Mouse (Mus musculus): ENCODE measurements at regions not wholly inside any gene's neighbourhood (a gene's known extent, or its start where the extent isn't known, plus 50 kb on each side); places are given as distances from the start of the nearest gene placed in this dataset.

- DNase-seq, result no peak
Measured at GRCm38 (mm10) chr14:123219590-123219989, 235.8 kb upstream of the Tmtc4 start.

- no peak for DNase-seq
Measured at GRCm38 (mm10) chr14:123210241-123210640, 226.4 kb upstream of the Tmtc4 start.

DNA sequence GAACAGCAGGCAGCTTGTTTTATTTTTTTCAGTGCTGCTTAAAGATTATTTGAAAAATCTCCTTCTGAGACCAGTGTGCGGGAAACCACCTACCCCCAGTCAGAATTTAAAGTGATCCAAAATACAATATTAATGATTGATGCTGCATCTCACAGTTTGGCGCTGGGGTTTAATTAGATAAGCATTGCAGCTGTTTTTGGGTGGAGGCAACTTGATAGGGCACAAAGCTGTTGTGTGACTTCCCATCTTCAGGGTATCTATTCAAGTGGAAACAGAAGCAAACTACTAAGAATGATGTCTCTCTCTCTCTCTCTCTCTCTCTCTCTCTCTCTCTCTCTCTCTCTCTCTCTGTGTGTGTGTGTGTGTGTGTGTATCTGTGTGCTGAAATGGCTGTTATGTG, 219.0 kb upstream of the Tmtc4 start:
- DNase-seq, result no peak

DNA sequence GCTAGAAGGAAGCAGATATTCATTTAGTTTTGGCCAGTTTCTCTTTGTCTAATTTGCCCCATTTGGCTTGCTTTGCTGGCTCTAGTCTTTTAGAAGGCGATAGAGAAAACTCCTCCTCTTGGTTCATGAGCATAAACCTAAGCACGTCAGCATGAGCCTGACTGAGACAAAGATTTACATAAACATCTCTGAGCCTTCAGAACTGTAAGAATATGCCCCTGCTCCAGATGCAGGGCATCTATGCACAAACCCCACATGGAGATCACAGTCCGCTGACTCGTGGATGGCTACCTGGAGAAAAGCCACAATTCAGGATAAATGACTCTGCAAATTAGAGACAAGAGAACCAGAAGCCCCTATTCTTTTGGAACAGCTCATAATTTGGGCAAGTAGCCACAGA, 218.5 kb upstream of the Tmtc4 start:
- no peak for DNase-seq

GRCm38 (mm10) chr14:123201426-123202274, 217.8 kb upstream of the Tmtc4 start:
- DNase-seq, result no peak

DNA sequence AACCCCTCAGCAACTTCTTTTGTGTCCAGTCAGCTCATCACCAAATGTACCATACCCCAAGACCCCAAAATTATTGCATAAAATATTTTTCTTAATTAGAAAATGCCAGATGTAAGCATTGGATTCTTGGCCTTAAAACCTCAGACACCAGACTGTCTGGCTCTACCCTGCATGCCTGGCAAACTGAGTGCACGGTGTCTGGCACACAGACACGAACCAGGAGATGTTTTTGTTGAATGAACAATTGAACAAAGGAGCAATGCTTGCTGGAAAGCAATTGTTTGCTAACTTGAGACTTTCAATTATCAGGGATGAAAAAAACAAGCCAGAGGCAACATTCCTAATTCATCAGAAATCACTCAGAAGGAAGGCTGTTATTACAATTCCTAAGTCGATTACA, 215.3 kb upstream of the Tmtc4 start:
- DNase-seq, result no peak

GRCm38 (mm10) chr14:123192574-123192973, 208.7 kb upstream of the Tmtc4 start:
- DNase-seq, result no peak

DNA sequence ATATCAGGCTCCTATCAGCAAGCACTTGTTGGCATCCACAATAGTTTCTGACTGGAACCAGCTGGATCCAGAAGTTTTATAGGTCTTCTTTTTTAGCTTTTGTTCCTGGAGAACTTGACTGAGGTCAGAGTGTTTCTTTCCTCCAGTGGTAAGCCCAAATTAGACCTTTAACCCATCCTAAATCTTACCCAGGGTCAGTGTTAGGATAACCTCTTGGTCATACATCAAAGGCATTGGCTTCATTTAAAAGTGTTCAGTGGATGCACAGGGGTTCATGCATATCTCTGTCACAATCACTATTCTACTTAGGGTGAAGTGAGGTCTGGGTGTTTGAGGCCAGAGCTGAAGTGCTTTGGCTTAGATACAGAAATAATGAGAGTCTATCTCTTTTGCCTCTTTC, 206.9 kb upstream of the Tmtc4 start:
- no peak for DNase-seq

- DNase-seq, result no peak
Measured at GRCm38 (mm10) chr14:123187270-123188058, 203.6 kb upstream of the Tmtc4 start.

GRCm38 (mm10) chr14:123173183-123173582, 189.3 kb upstream of the Tmtc4 start:
- DNase-seq, result no peak

DNA sequence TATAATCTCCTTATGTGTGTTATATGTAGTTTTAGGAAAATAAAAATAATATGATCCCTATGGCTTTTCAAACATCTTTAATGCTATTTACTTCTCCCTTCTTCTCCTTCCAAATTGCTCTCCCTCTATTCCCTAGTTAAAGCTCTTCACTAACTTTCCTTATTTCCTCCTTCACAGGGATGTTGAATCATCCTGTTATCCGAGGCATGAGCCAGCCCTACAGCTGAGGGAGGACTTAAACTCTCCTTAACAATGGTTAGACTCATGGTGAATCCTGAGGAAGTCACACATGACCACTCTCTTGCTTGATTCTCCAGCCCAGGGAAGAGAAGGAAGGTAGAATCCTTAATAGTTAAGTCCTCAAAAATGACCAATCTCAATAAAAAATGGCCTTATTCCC, 188.0 kb upstream of the Tmtc4 start:
- DNase-seq, result no peak

DNA sequence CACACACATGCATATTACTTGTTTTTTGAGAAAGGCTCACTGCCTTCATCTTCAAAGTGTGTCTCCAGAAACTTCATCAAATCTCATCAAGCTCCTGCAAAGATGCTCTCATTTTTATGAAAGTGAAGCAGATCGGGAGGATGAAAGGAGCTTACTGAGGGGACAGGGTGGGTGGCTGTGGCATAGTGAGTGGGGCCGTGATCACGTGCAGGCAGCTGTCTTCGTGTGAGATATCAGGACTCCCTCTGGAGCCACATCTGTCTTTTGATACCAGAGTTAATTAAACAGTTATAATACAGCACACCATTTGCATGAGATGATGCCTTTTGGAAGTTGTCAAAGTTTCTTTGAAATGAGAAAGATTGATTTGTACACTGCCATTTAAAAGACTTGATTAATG, 180.0 kb upstream of the Tmtc4 start:
- no peak for DNase-seq

DNA sequence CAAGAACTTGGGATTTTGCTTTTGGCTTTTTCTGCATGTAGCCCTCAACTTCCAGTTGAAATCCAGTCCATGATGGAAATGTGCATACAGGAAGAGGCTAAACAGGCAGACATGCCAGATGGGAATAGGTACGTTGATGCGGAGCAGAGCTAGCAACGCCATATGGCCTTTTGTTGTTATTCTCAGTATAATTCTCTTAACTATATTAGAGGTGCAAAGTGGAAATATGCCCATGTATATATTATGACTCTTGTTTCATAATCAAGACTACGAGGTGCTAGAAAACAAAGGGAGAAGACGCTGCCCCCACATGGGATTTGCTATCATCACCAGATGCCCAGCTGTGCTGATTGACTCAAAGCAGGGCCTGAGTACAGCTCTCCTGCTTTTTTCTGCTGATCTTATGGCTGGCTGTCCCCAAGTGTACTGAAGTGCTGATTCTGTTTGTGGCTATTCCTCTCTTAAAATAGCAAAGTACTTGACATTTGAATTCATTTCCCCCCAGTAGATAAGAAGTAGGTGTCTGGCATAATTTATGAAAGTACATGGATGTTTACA, 159.7 kb upstream of the Tmtc4 start:
- peak; percentile 16 for DNase-seq

DNA sequence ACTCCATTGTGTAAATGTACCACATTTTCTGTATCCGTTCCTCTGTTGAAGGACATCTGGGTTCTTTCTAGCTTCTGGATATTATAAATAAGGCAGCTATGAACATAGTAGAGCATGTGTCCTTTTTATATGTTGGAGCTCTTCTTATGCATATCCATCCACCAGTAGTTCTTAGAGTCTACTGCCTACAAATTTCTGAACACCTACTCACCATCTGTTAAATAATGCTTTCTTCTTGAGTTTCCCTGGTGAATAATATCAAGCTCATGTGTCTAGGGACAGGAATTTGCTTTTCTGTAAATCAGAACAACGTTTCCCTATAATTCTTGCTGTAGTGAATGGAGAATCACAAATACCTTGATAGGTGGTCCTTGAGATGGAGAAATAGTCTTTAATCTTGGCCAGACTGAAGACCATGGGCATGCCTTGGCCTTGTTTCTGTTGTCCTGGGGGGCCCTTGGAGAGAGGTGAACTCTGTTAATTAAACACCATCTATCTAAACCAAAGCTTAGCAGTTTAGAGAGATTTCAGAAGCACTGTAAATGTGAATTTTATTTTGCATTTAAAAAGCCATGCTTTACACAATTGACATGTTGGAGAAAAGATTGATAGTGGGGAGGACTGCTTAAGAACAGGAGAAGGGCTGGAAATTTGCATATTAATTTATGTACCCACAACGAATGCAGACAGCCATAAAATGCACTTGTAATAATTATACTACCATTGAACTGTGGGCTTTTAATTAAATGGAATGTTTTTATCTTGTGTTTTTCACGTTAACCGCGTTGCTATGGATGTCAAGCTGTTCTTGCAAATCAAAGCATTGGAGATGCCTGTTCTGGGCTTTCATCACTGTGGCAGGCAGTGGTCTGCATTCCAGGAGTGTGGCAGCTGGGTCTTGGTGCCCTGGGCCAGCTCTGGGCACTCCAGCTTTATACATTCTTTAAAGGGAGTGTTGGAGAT, 155.2 kb upstream of the Tmtc4 start:
- no peak for DNase-seq

DNA sequence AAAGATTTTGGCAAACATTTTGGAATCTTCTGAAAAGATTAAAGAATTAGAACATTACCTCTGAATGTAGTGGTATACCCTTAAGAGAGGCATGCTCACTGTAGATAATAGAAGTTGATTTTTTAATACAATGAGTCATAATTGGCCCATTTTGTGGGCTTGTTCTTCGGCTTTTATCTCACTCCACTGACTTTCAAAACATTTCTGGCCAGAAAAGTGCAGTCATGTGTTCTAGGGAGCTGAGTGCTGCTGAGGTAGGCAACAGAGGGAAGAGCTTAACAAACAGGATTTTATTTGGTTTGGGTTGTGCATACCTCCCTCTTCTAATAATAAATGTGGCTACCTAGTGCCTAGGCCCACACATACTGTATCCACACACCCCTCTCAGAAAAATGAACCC, 150.1 kb upstream of the Tmtc4 start:
- no peak for DNase-seq

DNA sequence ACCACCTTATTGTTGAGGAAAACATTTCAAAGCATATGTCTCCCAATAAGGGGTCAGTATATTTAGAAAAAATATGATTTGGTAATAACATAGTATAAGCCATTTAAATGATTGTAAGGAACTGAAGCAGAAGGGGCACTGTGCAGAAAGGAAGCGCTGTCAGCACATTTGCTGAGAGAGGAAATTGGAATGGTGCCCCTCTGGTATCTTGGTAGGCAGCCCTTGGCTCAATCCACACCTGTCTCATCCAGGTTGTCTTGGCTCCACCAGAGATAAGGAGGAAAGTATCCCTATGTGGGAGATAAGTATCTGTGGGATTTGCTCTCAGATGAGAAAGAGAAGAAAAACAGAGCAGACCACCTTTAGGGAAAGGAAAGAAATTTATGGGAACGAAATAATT, 136.5 kb upstream of the Tmtc4 start:
- no peak for DNase-seq

DNA sequence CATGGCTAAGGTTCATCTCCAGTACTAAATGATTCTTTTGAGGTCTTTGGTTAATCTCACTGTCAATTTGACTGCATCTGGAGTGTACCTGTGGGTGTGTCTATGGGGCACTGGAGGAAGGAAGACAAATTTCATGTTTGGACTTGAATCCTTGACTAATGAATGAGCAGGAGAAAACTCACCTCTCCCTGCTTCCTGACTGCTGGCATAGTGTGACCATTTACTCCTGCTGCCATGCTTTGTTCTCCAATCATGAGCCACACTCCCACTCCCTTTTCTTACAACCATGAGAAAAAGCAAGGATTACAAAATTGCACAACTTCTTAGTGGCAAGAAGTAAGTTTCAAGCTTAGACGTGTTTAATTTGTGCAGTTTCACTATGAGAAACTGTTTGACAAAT, 132.5 kb upstream of the Tmtc4 start:
- no peak for DNase-seq

DNA sequence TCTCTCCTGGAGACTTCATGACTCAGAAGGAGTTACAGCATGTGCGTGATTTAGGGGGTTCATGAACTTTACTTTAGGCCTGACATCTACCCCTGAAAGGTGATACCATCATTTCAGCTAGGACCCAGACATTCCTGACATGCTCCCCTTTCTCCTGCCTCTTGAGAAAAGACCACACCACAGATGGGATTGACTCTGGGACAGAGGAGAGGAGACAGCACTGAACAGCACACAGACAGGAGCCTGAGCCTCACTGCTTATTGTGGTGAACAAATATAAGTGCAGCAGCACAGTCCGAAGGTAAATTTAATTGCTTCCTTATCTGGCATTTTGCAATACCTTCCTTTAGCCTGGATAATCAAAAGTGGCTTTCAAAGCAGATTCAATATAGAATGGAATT, 126.7 kb upstream of the Tmtc4 start:
- no peak for DNase-seq

GRCm38 (mm10) chr14:123100371-123100770, 116.5 kb upstream of the Tmtc4 start:
- DNase-seq, result no peak

GRCm38 (mm10) chr14:123096086-123096485, 112.3 kb upstream of the Tmtc4 start:
- no peak for DNase-seq

DNA sequence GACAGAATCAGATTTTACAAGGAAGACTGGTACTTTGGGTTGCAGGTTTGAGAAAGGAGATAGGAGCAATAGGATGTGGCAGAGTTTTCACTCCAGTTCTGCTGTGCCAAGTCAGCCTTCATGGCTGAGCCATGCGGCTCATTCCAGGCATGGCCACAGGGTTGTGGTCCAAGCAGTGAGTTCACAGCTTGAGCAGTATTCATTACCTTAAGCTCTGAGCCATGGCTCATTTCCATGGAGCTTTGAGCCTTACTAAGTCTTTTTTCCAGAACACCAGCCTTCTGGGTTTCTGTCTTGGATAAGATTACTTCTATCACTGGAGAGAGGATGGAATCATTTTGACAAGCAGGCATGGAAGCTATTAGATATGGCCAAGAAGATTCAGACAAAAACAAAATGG, 98.2 kb upstream of the Tmtc4 start:
- no peak for DNase-seq

DNA sequence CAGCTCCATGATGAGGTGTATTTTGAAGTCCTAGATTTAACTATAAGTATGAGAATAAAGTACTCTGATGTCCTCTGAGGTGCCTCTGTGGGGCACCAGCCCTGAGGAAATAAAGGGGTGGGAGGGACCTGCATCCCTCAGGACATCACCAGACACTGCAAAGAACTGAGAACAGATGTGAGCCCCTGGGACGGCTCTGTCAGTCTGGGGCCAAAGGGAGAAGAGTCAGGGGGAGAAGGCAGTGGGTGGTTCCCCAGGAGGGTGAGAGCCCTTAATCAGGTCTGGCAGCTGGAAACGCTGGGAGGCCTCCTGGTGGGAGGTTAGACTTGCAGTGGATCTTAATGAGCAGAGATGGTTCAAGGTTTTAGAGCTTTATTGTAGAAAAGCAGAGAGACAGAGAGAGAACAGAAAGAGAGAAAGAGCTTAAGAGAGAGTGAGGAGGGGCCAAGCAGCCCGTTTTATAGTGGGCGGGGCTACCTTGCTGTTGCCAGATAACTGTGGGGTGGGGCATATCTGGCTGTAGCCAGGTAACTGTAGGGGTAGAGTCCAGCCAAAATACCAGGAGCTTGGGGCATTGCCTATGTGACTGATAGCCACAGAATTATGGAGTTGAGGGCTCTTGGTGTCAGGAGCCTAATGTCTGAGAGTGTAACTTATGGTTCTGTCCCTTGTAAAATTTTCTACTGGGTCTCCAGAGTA, 97.3 kb upstream of the Tmtc4 start:
- DNase-seq, result no peak
